Mouse (Mus musculus) embryo, embryonic 10 days (tissue): Measurements from ENCODE around the gene Ppp1r11.
A peak's percentile ranks its signal among the peaks of the same experiment; 100 is the strongest.
"Not testable (repeated sequence)": the region's sequence is repeated elsewhere in the genome, so short reads cannot be mapped to it uniquely, and the experiment has no call there.

Source experiments
- DNase-seq: peaks from one replicate; pipeline ENCODE4 v3.0.0-alpha.2; 2015; ENCODE audit warnings: low spot score

The Ppp1r11 gene

GRCm38 (mm10) chr17:36950981-36951947 lies at the start of gene Ppp1r11:
Ppp1r11 (minus strand) TSS chr17:36951741.
- DNase-seq = peak; percentile 97

DNA sequence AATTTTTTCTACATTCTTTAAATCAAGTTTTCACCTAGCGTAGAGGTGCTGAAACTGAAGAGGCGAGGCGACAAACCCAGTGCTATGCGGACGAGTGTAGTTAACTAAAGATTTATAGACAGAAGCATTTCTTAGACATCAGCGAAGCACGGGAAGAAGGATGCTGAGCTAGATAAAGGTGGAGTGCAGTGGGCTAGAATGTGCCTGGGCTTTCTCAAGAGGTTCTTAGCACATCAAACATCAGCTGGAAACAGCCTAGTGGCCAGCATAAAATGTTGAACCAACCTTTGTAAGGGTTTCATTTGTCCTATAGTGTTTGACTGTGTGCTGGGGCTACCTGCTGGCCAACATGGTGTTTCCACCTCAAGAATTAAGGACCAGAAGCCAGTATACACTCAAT lies 49.3 kb upstream of the Ppp1r11 start, which contains the start of gene Zfp57:
Gene Zfp57, plus strand, starts transcription at position 301 of the 400 bp plus-strand sequence.
- no peak for DNase-seq

DNA sequence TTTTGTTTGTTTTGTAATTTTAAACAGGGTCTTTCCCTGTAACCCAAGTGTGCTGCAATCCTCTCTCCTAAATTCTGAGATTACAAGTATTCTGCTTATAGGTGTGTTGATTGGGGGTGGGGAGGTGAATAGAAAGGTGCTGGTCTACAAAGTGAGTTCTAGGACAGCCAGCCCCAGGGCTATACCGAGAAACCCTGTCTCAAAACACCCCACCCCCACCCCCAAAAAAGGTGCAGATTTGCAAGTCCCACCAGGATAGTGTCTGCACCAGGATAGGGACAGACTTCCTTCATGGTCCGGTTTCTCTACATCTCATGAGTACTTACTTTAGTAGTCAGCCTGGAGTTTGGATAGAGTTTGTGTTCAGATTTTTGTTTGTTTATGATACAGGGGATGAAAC lies 46.9 kb upstream of the Ppp1r11 start:
- no peak for DNase-seq

GRCm38 (mm10) chr17:36997033-36997735 lies 45.6 kb upstream of the Ppp1r11 start:
- DNase-seq = peak; percentile 96

GRCm38 (mm10) chr17:36995448-36995847 lies 43.9 kb upstream of the Ppp1r11 start:
- DNase-seq = no peak

DNA sequence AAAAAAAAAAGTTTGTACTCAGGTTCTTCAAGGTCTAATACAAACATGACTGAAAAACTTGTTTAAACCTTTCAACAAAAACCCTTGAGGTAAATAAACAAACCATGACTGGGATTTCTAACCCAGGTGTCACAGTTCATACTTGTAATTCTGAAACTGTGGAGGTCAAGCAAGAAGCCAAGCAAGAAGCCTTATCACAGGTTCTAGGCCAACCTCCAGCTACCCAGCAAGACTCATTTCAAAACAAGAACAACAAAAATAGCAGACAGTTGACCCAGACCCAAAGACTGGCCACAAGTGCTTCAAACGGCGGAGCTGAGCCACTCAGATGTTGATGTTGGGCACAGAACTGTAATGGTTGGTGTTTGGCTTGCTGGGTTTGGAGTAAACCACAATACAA lies 43.0 kb upstream of the Ppp1r11 start:
- DNase-seq = no peak

- DNase-seq = no peak
Measured at GRCm38 (mm10) chr17:36993770-36994325, 42.3 kb upstream of the Ppp1r11 start.

- DNase-seq = no peak
Measured at GRCm38 (mm10) chr17:36992336-36993104, 41.0 kb upstream of the Ppp1r11 start.

DNA sequence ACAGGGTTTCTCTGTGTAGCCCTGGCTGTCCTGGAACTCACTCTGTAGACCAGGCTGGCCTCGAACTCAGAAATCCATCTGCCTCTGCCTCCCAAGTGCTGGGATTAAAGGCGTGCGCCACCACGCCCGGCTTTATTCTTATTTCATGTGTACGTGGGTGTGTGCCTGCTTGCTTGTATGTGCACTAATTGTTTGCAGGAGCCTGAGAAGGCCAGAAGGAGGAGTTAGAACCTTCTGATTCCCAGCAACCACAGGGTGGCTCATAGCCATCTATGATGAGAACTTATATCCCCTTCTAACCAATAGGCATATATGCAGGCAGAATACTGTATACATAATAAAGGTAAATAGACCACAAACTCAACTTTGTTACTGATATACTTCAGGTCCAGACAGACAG lies 39.1 kb upstream of the Ppp1r11 start:
- DNase-seq = not testable (repeated sequence)

- DNase-seq = no peak
Measured at GRCm38 (mm10) chr17:36989437-36989836, 37.9 kb upstream of the Ppp1r11 start, which contains the start of gene H2-M5. H2-M5 (minus strand) TSS chr17:36989537.

DNA sequence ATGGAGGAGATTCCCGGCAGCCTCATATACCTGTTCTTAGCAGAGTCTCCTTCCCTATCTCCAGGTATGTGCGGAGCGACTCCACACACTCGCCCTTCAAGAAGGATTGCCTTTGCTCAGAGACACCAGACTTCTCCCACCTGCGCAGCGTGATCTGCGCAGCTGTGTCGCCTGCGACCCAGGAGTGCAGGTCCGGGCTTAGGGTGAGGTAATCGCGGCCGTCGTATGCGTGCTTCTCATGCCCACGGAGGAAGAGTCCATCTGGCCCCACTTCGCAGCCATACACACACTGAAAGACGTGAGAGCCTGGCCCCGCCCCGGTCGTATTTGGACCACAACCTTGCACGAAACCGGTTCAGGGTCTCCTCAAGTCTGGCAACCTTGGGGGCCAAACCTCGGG lies 36.9 kb upstream of the Ppp1r11 start:
- no peak for DNase-seq

DNA sequence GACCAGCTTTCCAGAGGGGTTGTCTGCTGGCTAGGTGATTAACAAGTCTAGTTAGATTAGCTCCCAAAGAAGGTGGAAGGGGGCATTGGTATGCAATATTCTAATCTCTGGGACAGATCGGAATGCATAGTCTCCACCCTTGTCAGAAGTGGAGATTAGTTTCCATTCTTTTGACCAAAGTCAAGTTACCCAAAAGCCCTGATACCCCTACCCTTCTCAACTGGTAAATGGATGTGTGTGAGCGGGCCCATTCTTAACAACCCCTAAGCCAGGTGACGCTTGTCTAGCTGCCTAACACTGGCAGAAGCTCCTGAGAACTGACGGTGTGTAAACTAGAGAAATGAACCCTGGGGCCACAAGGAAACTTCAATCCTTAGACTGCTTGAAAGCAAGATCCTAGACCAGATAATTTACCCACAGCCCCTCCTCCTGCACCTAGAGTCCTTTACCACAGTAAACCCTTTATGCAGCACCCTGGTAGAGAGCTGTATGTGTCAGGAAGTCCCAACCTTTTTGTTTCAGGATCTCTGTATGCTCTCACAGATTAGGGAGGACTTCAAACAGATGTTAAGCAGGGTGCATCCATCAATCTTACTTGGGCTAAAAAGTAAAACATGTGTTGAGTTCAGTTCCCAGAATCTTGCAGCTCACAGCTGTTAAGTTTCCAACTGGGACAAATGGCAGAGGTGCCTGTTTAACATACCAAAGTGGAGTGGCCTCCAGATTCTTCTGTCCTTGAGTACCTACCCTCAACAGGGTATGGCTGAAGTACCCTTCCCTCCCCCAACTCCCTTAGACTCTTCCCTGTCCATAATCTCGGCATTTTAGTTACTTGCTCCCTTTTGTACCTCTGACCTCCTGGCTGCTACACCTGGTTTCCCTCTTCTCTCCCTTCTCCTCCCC lies 31.0 kb upstream of the Ppp1r11 start:
- peak; percentile 7 for DNase-seq

GRCm38 (mm10) chr17:36981845-36982244 lies 30.3 kb upstream of the Ppp1r11 start:
- peak; percentile 37 for DNase-seq

GRCm38 (mm10) chr17:36981221-36981813 lies 29.8 kb upstream of the Ppp1r11 start, which contains the start of gene 2410137M14Rik:
2410137M14Rik (minus strand) TSS chr17:36981237.
- DNase-seq = no peak

- no peak for DNase-seq
Measured at GRCm38 (mm10) chr17:36973271-36973787, 21.8 kb upstream of the Ppp1r11 start.

GRCm38 (mm10) chr17:36972791-36973190 lies 21.2 kb upstream of the Ppp1r11 start:
- DNase-seq = no peak

DNA sequence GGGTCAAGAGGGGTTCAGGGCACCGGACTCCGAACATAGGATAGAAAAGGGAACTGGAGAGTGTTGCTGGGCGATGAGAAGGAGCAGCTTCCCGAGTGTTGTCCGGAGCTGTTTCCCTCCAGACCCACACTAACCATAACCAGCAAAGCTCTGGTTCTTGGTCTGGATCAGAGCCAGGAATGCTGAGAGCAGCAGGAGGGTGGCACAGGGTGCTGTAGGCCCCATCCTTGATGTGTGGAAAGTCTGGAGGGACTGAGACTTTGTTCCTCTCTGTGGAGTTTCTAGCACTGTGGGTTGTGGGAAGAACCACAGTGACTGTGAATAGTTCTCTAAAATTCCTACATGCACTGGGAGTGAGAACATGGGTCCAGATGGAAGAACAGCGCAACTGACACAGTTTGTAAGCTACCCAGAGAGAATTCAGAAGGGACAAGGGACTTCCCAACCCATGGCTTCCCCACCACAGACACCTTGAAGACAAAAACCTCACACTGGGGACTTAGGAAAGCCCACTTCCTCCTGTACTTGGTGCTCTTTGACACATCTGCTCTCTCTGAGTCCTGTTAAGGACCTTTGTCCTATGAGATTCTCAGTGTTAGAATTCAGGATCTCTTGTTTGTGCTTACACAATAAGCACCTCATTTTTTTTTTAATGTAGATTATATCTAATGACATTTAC lies 19.8 kb upstream of the Ppp1r11 start:
- no peak for DNase-seq

GRCm38 (mm10) chr17:36970316-36970890 lies 18.9 kb upstream of the Ppp1r11 start:
- no peak for DNase-seq

GRCm38 (mm10) chr17:36966875-36967274 lies 15.3 kb upstream of the Ppp1r11 start:
- no peak for DNase-seq
